8 mouse cellular contexts compared by ENCODE assay signal in the genomic region with DNA sequence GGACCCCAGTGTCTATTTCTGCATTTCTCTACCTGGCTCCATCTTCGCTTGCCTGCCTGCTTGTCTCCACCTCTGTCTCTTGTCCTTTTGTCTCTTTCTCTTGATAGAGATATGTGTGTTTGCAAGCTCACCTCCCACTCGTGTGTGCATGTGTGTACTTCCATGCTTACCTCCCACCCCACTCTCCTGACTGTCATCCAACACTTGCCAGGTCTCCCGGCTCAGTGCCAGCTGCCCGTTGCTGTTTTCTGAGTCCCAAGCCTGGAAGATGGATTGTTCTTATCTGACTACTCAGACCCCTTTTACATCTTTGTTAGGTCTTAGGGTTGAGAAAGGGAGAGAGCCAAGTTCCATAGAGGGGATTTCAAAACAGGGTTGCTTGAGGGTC. TPM values are rescaled to one million over a fixed set of nuclear protein-coding genes. Genes with fewer than 3 reads are reported as not detected.
DNase-seq lines count a peak whose midpoint lies in the region; ATAC-seq and TF ChIP-seq lines count a peak whose summit lies in the region.

No protein-coding gene starts in this region.

- H3K4me1 ChIP-seq in erythroblast, embryonic 14.5 days (ENCODE audit: control insufficient read depth), result peaks cover 63% of the 10 kb centered on the region
- peaks cover 21% of the 10 kb centered on the region for H3K4me1 ChIP-seq in E14TG2a.4 (replicated peaks; ENCODE audit: low read depth, low read length)
- H3K4me1 ChIP-seq in cortical plate, adult 2 months (ENCODE audit: control insufficient read depth, insufficient read depth, low read length), result peaks cover 8% of the 10 kb centered on the region; the same call in 1 of the 2 replicates
- H3K4me1 ChIP-seq in hindbrain, embryonic 12.5 days, result peaks cover 24% of the 10 kb centered on the region
- H3K4me1 ChIP-seq in limb, embryonic 14.5 days (ENCODE audit: control insufficient read depth, insufficient read depth, low read length), result peaks cover 15% of the 10 kb centered on the region
- H3K4me1 ChIP-seq in neural tube, embryonic 13.5 days (replicated peaks), result peaks cover 39% of the 10 kb centered on the region

- 30% methylated on average over 4 of the region's 4 CpGs for WGBS in hindbrain, embryonic 12.5 days
- 22% methylated on average over 4 of the region's 4 CpGs for WGBS in limb, embryonic 14.5 days
- 22% methylated on average over 4 of the region's 4 CpGs for WGBS in neural tube, embryonic 13.5 days

- ATAC-seq in erythroblast, adult 5-6 weeks (replicated peaks; ENCODE audit: low FRiP score, poor library complexity, severe bottlenecking), result no peak
- ATAC-seq in hindbrain, embryonic 12.5 days (ENCODE audit: low FRiP score), result no peak
- ATAC-seq in limb, embryonic 14.5 days (ENCODE audit: low FRiP score, low read depth), result no peak
- ATAC-seq in neural tube, embryonic 13.5 days (ENCODE audit: low read depth), result peak; percentile 7; the same call in 1 of the 2 replicates

- no peak overlapping the region for H3K27ac ChIP-seq in cortical plate, adult 2 months (ENCODE audit: insufficient read depth, low read length)
- no peak overlapping the region for H3K27ac ChIP-seq in hindbrain, embryonic 12.5 days
- H3K27ac ChIP-seq in limb, embryonic 14.5 days (replicated peaks; ENCODE audit: low read depth, low read length), result no peak overlapping the region
- H3K27ac ChIP-seq in neural tube, embryonic 13.5 days (replicated peaks), result peak overlapping the region; percentile 95

- H3K36me3 ChIP-seq in erythroblast, embryonic 14.5 days (ENCODE audit: control insufficient read depth), result peaks cover 42% of the 10 kb centered on the region
- peaks cover 15% of the 10 kb centered on the region for H3K36me3 ChIP-seq in E14TG2a.4 (ENCODE audit: insufficient read depth, low read length)
- no peaks in the 10 kb centered on the region for H3K36me3 ChIP-seq in hindbrain, embryonic 12.5 days
- no peaks in the 10 kb centered on the region for H3K36me3 ChIP-seq in limb, embryonic 14.5 days (ENCODE audit: control insufficient read depth, insufficient read depth, low read length)
- H3K36me3 ChIP-seq in neural tube, embryonic 13.5 days, result no peaks in the 10 kb centered on the region

- H3K27me3 ChIP-seq in erythroblast, embryonic 14.5 days (ENCODE audit: control insufficient read depth), result no peaks in the 10 kb centered on the region
- H3K27me3 ChIP-seq in E14TG2a.4 (ENCODE audit: insufficient read depth, low read length), result peaks cover 11% of the 10 kb centered on the region
- no peaks in the 10 kb centered on the region for H3K27me3 ChIP-seq in hindbrain, embryonic 12.5 days
- H3K27me3 ChIP-seq in limb, embryonic 14.5 days (ENCODE audit: control insufficient read depth, insufficient read depth, low read length), result no peaks in the 10 kb centered on the region
- no peaks in the 10 kb centered on the region for H3K27me3 ChIP-seq in neural tube, embryonic 13.5 days

- no peak for DNase-seq in limb, embryonic 14.5 days (ENCODE audit: low spot score)
- no peak for DNase-seq in urinary bladder, adult 2 months (ENCODE audit: low spot score)

- TF ChIP-seq CTCF in E14TG2a.4 (conservative IDR thresholded peaks at IDR 0.05; ENCODE audit: low read length), result no peak
- TF ChIP-seq CTCF in cortical plate, adult 2 months (IDR thresholded peaks at IDR 0.05; ENCODE audit: extremely low read depth, insufficient read depth, low read length), result no peak

- TF ChIP-seq POLR2A in cortical plate, adult 2 months (IDR thresholded peaks at IDR 0.05; ENCODE audit: extremely low read depth, insufficient read depth, low read length), result no peak
- no peak for TF ChIP-seq POLR2A in limb, embryonic 14.5 days (IDR thresholded peaks at IDR 0.05; ENCODE audit: borderline replicate concordance, extremely low read depth, insufficient read depth, insufficient read length)

- H3K4me2 ChIP-seq in hindbrain, embryonic 12.5 days (replicated peaks), result peak overlapping the region; percentile 89
- H3K4me2 ChIP-seq in limb, embryonic 14.5 days (replicated peaks; ENCODE audit: low read depth, low read length, severe bottlenecking), result peak overlapping the region; percentile 85
- peak overlapping the region; percentile 95 for H3K4me2 ChIP-seq in neural tube, embryonic 13.5 days

- no peaks in the 10 kb centered on the region for H3K9me3 ChIP-seq in erythroblast, embryonic 14.5 days (ENCODE audit: control insufficient read depth, low read length)
- no peaks in the 10 kb centered on the region for H3K9me3 ChIP-seq in E14TG2a.4 (ENCODE audit: low read length)
- no peaks in the 10 kb centered on the region for H3K9me3 ChIP-seq in hindbrain, embryonic 12.5 days (replicated peaks)
- no peaks in the 10 kb centered on the region for H3K9me3 ChIP-seq in limb, embryonic 14.5 days (ENCODE audit: control insufficient read depth, low read length)
- no peaks in the 10 kb centered on the region for H3K9me3 ChIP-seq in neural tube, embryonic 13.5 days

- peak overlapping the region; percentile 65 for H3K4me3 ChIP-seq in erythroblast, embryonic 14.5 days (replicated peaks)
- H3K4me3 ChIP-seq in E14TG2a.4 (replicated peaks; ENCODE audit: low read length), result peak overlapping the region; percentile 99
- peak overlapping the region; percentile 68 for H3K4me3 ChIP-seq in cortical plate, adult 2 months (ENCODE audit: insufficient read depth, low read length)
- peak overlapping the region; percentile 100 for H3K4me3 ChIP-seq in hindbrain, embryonic 12.5 days
- peak overlapping the region; percentile 97 for H3K4me3 ChIP-seq in limb, embryonic 14.5 days (replicated peaks; ENCODE audit: low read length)
- peak overlapping the region; percentile 98 for H3K4me3 ChIP-seq in neural tube, embryonic 13.5 days

- H3K9ac ChIP-seq in hindbrain, embryonic 12.5 days, result peak overlapping the region; percentile 99
- H3K9ac ChIP-seq in limb, embryonic 14.5 days (ENCODE audit: low read depth, low read length, severe bottlenecking), result peak overlapping the region; percentile 91
- H3K9ac ChIP-seq in neural tube, embryonic 13.5 days, result peak overlapping the region; percentile 99

RNA-seq across cellular contexts. Expression of gene Mob1b, which starts 1.6 kb away (rescaled TPM):
- polyA plus RNA-seq in erythroblast, embryonic 14.5 days (2012), result 1.3 and 1.6 TPM in 2 replicates
- total RNA-seq in erythroblast, adult 5-6 weeks (2015; ENCODE audit: low replicate concordance), result 21.7 and 33.6 TPM in 2 replicates
- 15.7 and 19.4 TPM in 2 replicates for total RNA-seq in erythroblast, adult 5-6 weeks (2017; ENCODE audit: low replicate concordance)
- polyA plus RNA-seq in cortical plate, adult 2 months (2012; rRNA removed), result 11.4 and 11.9 TPM in 2 replicates
- 14.7 and 16.2 TPM in 2 replicates for polyA plus RNA-seq in hindbrain, embryonic 12.5 days (2016; fragmentation: Nextera tagmentation; extraction: Ambion mirVana)
- polyA plus RNA-seq in limb, embryonic 14.5 days (2012; rRNA removed), result 11.3 and 11.6 TPM in 2 replicates
- polyA plus RNA-seq in limb, embryonic 14.5 days (2014; fragmentation: Nextera tagmentation; extraction: Ambion mirVana), result 11.6 and 12.9 TPM in 2 replicates
- polyA plus RNA-seq in neural tube, embryonic 13.5 days (2015; fragmentation: Nextera tagmentation; extraction: Ambion mirVana), result 9.8 and 13.2 TPM in 2 replicates
- 20.3 and 23.8 TPM in 2 replicates for polyA plus RNA-seq in urinary bladder, adult 2 months (2012; rRNA removed)

RNA-seq across cellular contexts. Expression of gene Dck, which starts 42.6 kb away (rescaled TPM):
- polyA plus RNA-seq in erythroblast, embryonic 14.5 days (2012), result 2.5 and 2.7 TPM in 2 replicates
- 66.0 and 106 TPM in 2 replicates for total RNA-seq in erythroblast, adult 5-6 weeks (2015; ENCODE audit: low replicate concordance)
- 75.0 and 113 TPM in 2 replicates for total RNA-seq in erythroblast, adult 5-6 weeks (2017; ENCODE audit: low replicate concordance)
- 15.7 and 16.6 TPM in 2 replicates for polyA plus RNA-seq in cortical plate, adult 2 months (2012; rRNA removed)
- 90.8 and 92.2 TPM in 2 replicates for polyA plus RNA-seq in hindbrain, embryonic 12.5 days (2016; fragmentation: Nextera tagmentation; extraction: Ambion mirVana)
- polyA plus RNA-seq in limb, embryonic 14.5 days (2012; rRNA removed), result 23.5 and 23.8 TPM in 2 replicates
- 35.6 and 40.1 TPM in 2 replicates for polyA plus RNA-seq in limb, embryonic 14.5 days (2014; fragmentation: Nextera tagmentation; extraction: Ambion mirVana)
- polyA plus RNA-seq in neural tube, embryonic 13.5 days (2015; fragmentation: Nextera tagmentation; extraction: Ambion mirVana), result 60.7 and 72.3 TPM in 2 replicates
- polyA plus RNA-seq in urinary bladder, adult 2 months (2012; rRNA removed), result 5.8 TPM in 2 replicates

RNA-seq across cellular contexts. Expression of gene Grsf1, which starts 46.2 kb away (rescaled TPM):
- polyA plus RNA-seq in erythroblast, embryonic 14.5 days (2012), result 1.6 and 1.7 TPM in 2 replicates
- 15.9 and 26.3 TPM in 2 replicates for total RNA-seq in erythroblast, adult 5-6 weeks (2015; ENCODE audit: low replicate concordance)
- total RNA-seq in erythroblast, adult 5-6 weeks (2017; ENCODE audit: low replicate concordance), result 17.6 and 31.3 TPM in 2 replicates
- 80.1 and 80.6 TPM in 2 replicates for polyA plus RNA-seq in cortical plate, adult 2 months (2012; rRNA removed)
- 88.6 and 88.9 TPM in 2 replicates for polyA plus RNA-seq in hindbrain, embryonic 12.5 days (2016; fragmentation: Nextera tagmentation; extraction: Ambion mirVana)
- 46.4 and 55.3 TPM in 2 replicates for polyA plus RNA-seq in limb, embryonic 14.5 days (2012; rRNA removed)
- 63.2 and 63.9 TPM in 2 replicates for polyA plus RNA-seq in limb, embryonic 14.5 days (2014; fragmentation: Nextera tagmentation; extraction: Ambion mirVana)
- polyA plus RNA-seq in neural tube, embryonic 13.5 days (2015; fragmentation: Nextera tagmentation; extraction: Ambion mirVana), result 70.3 and 76.2 TPM in 2 replicates
- polyA plus RNA-seq in urinary bladder, adult 2 months (2012; rRNA removed), result 48.4 and 53.5 TPM in 2 replicates

Comparison
In these comparisons a context has a peak if more than half of its experiments do, and no peak if none do; other contexts are left out.
1. RNA of gene Grsf1, which starts 46.2 kb away (polyA plus RNA-seq): 88.6 to 88.9 TPM in hindbrain, embryonic 12.5 days, 80.1 to 80.6 TPM in cortical plate, adult 2 months, 70.3 to 76.2 TPM in neural tube, embryonic 13.5 days, 46.4 to 63.9 TPM in limb, embryonic 14.5 days and 48.4 to 53.5 TPM in urinary bladder, adult 2 months; 1.6 to 1.7 TPM in erythroblast, embryonic 14.5 days; every median in the first group is over 10 times any median in the second.
2. Peak in every context shown above with its lines, with median percentiles within 50 percentile points of each other: H3K4me3 ChIP-seq, H3K4me2 ChIP-seq and H3K9ac ChIP-seq.